Mouse (Mus musculus) MEL (cell line): ENCODE results near the gene Batf3.

Experiments
- CTCF ChIP-seq, 3 experiments: IDR thresholded peaks in 2 of 3; conservative IDR thresholded peaks in 1 of 3; 2 replicates each; pipeline ENCODE4 v1.5.1; 2011 to 2012; ENCODE audit warnings: low read length in 3 of 3, low read depth in 2 of 3, mild to moderate bottlenecking in 2 of 3, improper control_type of control experiment in 1 of 3, inconsistent platforms in 1 of 3, mixed read lengths in 1 of 3, moderate library complexity in 1 of 3; ENCODE audit not compliant: control insufficient read depth in 1 of 3, insufficient read depth in 1 of 3, poor library complexity in 1 of 3, severe bottlenecking in 1 of 3
- SMC3 ChIP-seq: IDR thresholded peaks from 2 replicates; pipeline ENCODE4 v1.6.1; 2011; ENCODE audit warnings: low read depth, low read length, improper control_type of control experiment
- TAL1 ChIP-seq: IDR thresholded peaks from 2 replicates; pipeline ENCODE4 v1.6.1; 2012; ENCODE audit warnings: mild to moderate bottlenecking, inconsistent platforms, low read length, moderate library complexity, mixed read lengths

GRCm38 (mm10) chr1:191084951-191085559 lies 12.6 kb upstream of the Batf3 start:
- no peak for TF ChIP-seq TAL1
- peak; percentile 55 to 71 (median 63) for TF ChIP-seq CTCF (IDR thresholded peaks at IDR 0.05 in 2 of 3, conservative IDR thresholded peaks at IDR 0.05 in 1 of 3; ENCODE audit: control insufficient read depth in 1 of 3, insufficient read depth in 1 of 3, low read depth in 2 of 3, low read length in 3 of 3, poor library complexity in 1 of 3, severe bottlenecking in 1 of 3)
- TF ChIP-seq SMC3, result peak; percentile 49
